ENCODE assay signal across 21 mouse cellular contexts in genomic region chr16:49069256-49069963, GRCm38 (mm10). TPM values are rescaled to one million over a fixed set of nuclear protein-coding genes. Genes with fewer than 3 reads are reported as not detected.
A peak's percentile ranks its signal among the peaks of the same experiment; 100 is the strongest.
DNase-seq lines count a peak whose midpoint lies in the region; ATAC-seq and TF ChIP-seq lines count a peak whose summit lies in the region.
"Had no signal": no experiment of that assay in that cellular context is flagged by ENCODE, and none has a peak within 500 bp of the region (broad histone marks: within the 10 kb centered on the region; RNA-seq: fewer than 3 reads in every experiment).

No protein-coding gene starts in this region.

- no peaks in the 10 kb centered on the region for H3K27me3 ChIP-seq in midbrain, embryonic 13.5 days
- no peaks in the 10 kb centered on the region for H3K27me3 ChIP-seq in midbrain, embryonic 10.5 days (ENCODE audit: low read depth, poor library complexity, severe bottlenecking)
- no peaks in the 10 kb centered on the region for H3K27me3 ChIP-seq in forebrain, postnatal 0 days (ENCODE audit: insufficient read depth, low read length)
- no peaks in the 10 kb centered on the region for H3K27me3 ChIP-seq in midbrain, embryonic 15.5 days (replicated peaks)
- H3K27me3 ChIP-seq: embryonic facial prominence, embryonic 15.5 days; liver, embryonic 12.5 days; lung, embryonic 15.5 days had no signal

- no peaks in the 10 kb centered on the region for H3K4me1 ChIP-seq in midbrain, embryonic 13.5 days (replicated peaks)
- H3K4me1 ChIP-seq in midbrain, embryonic 10.5 days = no peaks in the 10 kb centered on the region
- no peaks in the 10 kb centered on the region for H3K4me1 ChIP-seq in forebrain, postnatal 0 days (ENCODE audit: insufficient read depth)
- H3K4me1 ChIP-seq in midbrain, embryonic 15.5 days = no peaks in the 10 kb centered on the region
- H3K4me1 ChIP-seq: embryonic facial prominence, embryonic 15.5 days; liver, embryonic 12.5 days; lung, embryonic 15.5 days had no signal

- peak; percentile 88 for ATAC-seq in midbrain, embryonic 13.5 days
- ATAC-seq in forebrain, postnatal 0 days = peak; percentile 38
- peak; percentile 87 for ATAC-seq in midbrain, embryonic 15.5 days (replicated peaks)
- ATAC-seq: liver, embryonic 12.5 days had no signal

- no peak overlapping the region for H3K27ac ChIP-seq in midbrain, embryonic 13.5 days
- no peak overlapping the region for H3K27ac ChIP-seq in midbrain, embryonic 10.5 days (replicated peaks)
- H3K27ac ChIP-seq in forebrain, postnatal 0 days (ENCODE audit: low read depth, low read length) = no peak overlapping the region
- H3K27ac ChIP-seq in midbrain, embryonic 15.5 days = no peak overlapping the region
- H3K27ac ChIP-seq: embryonic facial prominence, embryonic 15.5 days; layer of hippocampus, adult 2 months; liver, embryonic 12.5 days; lung, embryonic 15.5 days; macrophage had no signal

- DNase-seq in cerebellum, postnatal 25 days = peak; percentile 10 to 33
- no peak for DNase-seq in cerebellum, adult 11-12 months
- no peak for DNase-seq in midbrain, embryonic 10.5 days (ENCODE audit: low spot score)
- no peak for DNase-seq in forebrain, postnatal 0 days
- DNase-seq in heart, postnatal 25 days (ENCODE audit: low spot score) = no peak
- no peak for DNase-seq in layer of hippocampus, adult 8-10 months (ENCODE audit: low spot score in 2 of 2)
- DNase-seq: adrenal gland, postnatal 14 days; heart, adult 18-20 months; kidney, adult 18-20 months; kidney, postnatal 10 days; right cerebral cortex, postnatal 14 days had no signal

- intact Hi-C loops in heart, postnatal 25 days (cut with DNase I) = no loop called here

- H3K9me3 ChIP-seq in midbrain, embryonic 13.5 days = no peaks in the 10 kb centered on the region
- H3K9me3 ChIP-seq in midbrain, embryonic 10.5 days (replicated peaks) = no peaks in the 10 kb centered on the region
- H3K9me3 ChIP-seq in forebrain, postnatal 0 days (ENCODE audit: low read length) = no peaks in the 10 kb centered on the region
- H3K9me3 ChIP-seq in midbrain, embryonic 15.5 days = no peaks in the 10 kb centered on the region
- H3K9me3 ChIP-seq: embryonic facial prominence, embryonic 15.5 days; liver, embryonic 12.5 days; lung, embryonic 15.5 days had no signal

- TF ChIP-seq CTCF in forebrain, postnatal 0 days (IDR thresholded peaks at IDR 0.05; ENCODE audit: low read depth) = no peak

- H3K4me2 ChIP-seq in midbrain, embryonic 13.5 days (replicated peaks) = no peak overlapping the region
- no peak overlapping the region for H3K4me2 ChIP-seq in forebrain, postnatal 0 days (ENCODE audit: low read depth)
- no peak overlapping the region for H3K4me2 ChIP-seq in midbrain, embryonic 15.5 days
- H3K4me2 ChIP-seq: embryonic facial prominence, embryonic 15.5 days; liver, embryonic 12.5 days; lung, embryonic 15.5 days had no signal

- H3K4me3 ChIP-seq in midbrain, embryonic 13.5 days (replicated peaks) = no peak overlapping the region
- H3K4me3 ChIP-seq in midbrain, embryonic 10.5 days = no peak overlapping the region
- no peak overlapping the region for H3K4me3 ChIP-seq in forebrain, postnatal 0 days (ENCODE audit: low read depth, low read length)
- H3K4me3 ChIP-seq in midbrain, embryonic 15.5 days = no peak overlapping the region
- H3K4me3 ChIP-seq: embryonic facial prominence, embryonic 15.5 days; layer of hippocampus, adult 2 months; liver, embryonic 12.5 days; lung, embryonic 15.5 days had no signal

- no peaks in the 10 kb centered on the region for H3K36me3 ChIP-seq in midbrain, embryonic 13.5 days
- no peaks in the 10 kb centered on the region for H3K36me3 ChIP-seq in midbrain, embryonic 10.5 days
- H3K36me3 ChIP-seq in forebrain, postnatal 0 days (ENCODE audit: insufficient read depth) = no peaks in the 10 kb centered on the region
- no peaks in the 10 kb centered on the region for H3K36me3 ChIP-seq in midbrain, embryonic 15.5 days (replicated peaks)
- H3K36me3 ChIP-seq: embryonic facial prominence, embryonic 15.5 days; liver, embryonic 12.5 days; lung, embryonic 15.5 days had no signal

- WGBS in midbrain, embryonic 13.5 days = 61% methylated on average over 5 of the region's 5 CpGs
- WGBS in midbrain, embryonic 10.5 days = 82% methylated on average over 5 of the region's 5 CpGs
- WGBS in forebrain, postnatal 0 days = 48% methylated on average over 5 of the region's 5 CpGs
- WGBS in midbrain, embryonic 15.5 days = 61% methylated on average over 5 of the region's 5 CpGs

- no peak overlapping the region for H3K9ac ChIP-seq in midbrain, embryonic 13.5 days (replicated peaks)
- no peak overlapping the region for H3K9ac ChIP-seq in forebrain, postnatal 0 days
- no peak overlapping the region for H3K9ac ChIP-seq in midbrain, embryonic 15.5 days
- H3K9ac ChIP-seq: embryonic facial prominence, embryonic 15.5 days; liver, embryonic 12.5 days; lung, embryonic 15.5 days had no signal

RNA-seq across cellular contexts. Expression of gene Myh15, which starts 12.1 kb away (rescaled TPM):
- polyA plus RNA-seq in midbrain, embryonic 13.5 days (2015; fragmentation: Nextera tagmentation; extraction: Ambion mirVana) = 0.04 TPM in 1 of 2 replicates, not detected in the other
- 0.02 TPM in 1 of 2 replicates, not detected in the other for polyA plus RNA-seq in midbrain, embryonic 10.5 days (2016; fragmentation: Nextera tagmentation; extraction: Ambion mirVana)
- total RNA-seq in forebrain, postnatal 0 days (2014; rRNA removed) = under 0.01 and 0.05 TPM in 2 replicates
- 0.08 TPM in 2 replicates for polyA plus RNA-seq in forebrain, postnatal 0 days (2015; fragmentation: Nextera tagmentation; extraction: Ambion mirVana)
- 0.04 and 0.06 TPM in 2 replicates for polyA plus RNA-seq in midbrain, embryonic 15.5 days (2015; fragmentation: Nextera tagmentation; extraction: Ambion mirVana)
- not detected for total RNA-seq in heart, postnatal 25 days (2021)
- total RNA-seq in layer of hippocampus, adult 8-10 months (2022) = under 1 TPM; 0.58 to 0.80 (median 0.78) TPM
- total RNA-seq: adrenal gland, postnatal 14 days; heart, adult 18-20 months; hematopoietic stem cell, adult 5-6 weeks had no signal
- polyA plus RNA-seq: heart, embryonic 14.5 days; liver, embryonic 12.5 days; lung, embryonic 15.5 days; stomach, embryonic 16.5 days had no signal

Comparison
In these comparisons a context has a peak if more than half of its experiments do, and no peak if none do; other contexts are left out.
1. DNase-seq: peak in cerebellum, postnatal 25 days (2 of 2); none in cerebellum, adult 11-12 months (single experiment), midbrain, embryonic 10.5 days (single experiment), forebrain, postnatal 0 days (single experiment), heart, postnatal 25 days (single experiment) and layer of hippocampus, adult 8-10 months (0 of 2).
2. ATAC-seq: peak in every context shown above with its lines; median percentile 88 in midbrain, embryonic 13.5 days; 87 in midbrain, embryonic 15.5 days; 38 in forebrain, postnatal 0 days.